Mouse (Mus musculus): ENCODE results near the gene Cyp4a31.
"Not testable (repeated sequence)": the region's sequence is repeated elsewhere in the genome, so short reads cannot be mapped to it uniquely, and the experiment has no call there.

Cyp4a31 gene

GRCm38 (mm10) chr4:115563401-115563800 lies at the start of gene Cyp4a31:
TSS of gene Cyp4a31 (plus strand) at chr4:115563649.
- DNase-seq (ENCODE audit: low spot score in 2 of 2): no peak

DNA sequence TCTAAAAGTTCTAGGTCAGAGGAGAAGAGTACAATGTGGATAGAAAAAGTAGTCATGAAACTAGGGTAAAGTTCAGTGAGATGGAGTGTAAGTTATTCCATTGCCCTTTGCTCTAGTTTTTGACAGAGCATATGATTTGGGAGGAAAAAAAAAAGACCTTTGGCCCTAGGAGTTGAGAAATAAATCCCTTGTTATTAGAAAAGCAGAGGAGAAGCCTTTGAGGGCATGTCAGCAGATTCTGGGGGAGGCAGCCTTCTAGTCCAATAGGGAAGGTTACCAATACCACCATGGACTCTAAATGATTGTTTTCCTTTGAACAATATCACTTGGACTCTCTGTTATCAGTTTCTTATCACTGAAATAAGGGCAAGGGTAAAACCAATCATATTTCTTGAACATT lies 49.5 kb upstream of the Cyp4a31 start:
- not testable (repeated sequence) for DNase-seq (ENCODE audit: low spot score in 2 of 2)

DNA sequence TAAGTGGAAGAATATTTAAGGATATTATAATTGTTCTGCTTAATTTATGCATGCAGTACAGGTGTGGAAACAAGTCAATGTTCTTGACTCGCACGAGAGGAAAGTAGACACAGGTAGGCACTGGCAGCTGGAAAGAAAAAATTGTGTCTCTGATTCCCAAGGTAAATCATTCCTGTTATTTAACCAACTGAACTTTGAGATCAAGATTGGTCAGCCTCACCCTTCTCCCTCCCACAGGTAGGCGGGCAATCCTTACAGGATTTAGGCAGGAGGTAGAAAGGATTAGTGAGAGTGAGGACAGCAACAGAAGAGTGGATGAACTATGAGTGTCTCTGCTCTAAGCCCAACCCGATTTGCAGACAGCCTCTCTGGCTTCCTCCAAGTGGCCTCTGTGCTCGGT lies 45.4 kb upstream of the Cyp4a31 start, which contains the start of gene Cyp4a10:
TSS of gene Cyp4a10 (plus strand) at position 265 of the 400 bp plus-strand sequence.
- DNase-seq (ENCODE audit: low spot score in 2 of 2): not testable (repeated sequence)

DNA sequence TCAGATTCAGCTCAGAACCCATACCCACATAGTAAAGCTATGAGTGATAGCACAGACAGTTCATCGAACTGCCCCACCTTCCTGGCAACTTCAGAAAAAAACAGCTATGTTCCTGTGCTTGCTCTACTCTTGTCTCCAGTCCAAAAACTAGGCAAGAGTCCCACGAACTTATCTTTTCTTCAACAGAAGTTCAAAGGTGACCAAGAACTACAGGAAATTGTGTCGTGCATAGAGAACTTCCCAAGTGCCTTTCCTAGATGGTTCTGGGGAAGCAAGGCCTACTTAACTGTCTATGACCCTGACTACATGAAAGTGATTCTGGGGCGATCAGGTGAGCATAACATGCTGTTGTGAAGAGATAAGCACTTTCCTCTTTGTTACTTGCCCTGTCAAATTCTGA lies 44.0 kb upstream of the Cyp4a31 start:
- no peak for DNase-seq (ENCODE audit: low spot score in 2 of 2)

GRCm38 (mm10) chr4:115521766-115522165 lies 41.7 kb upstream of the Cyp4a31 start:
- no peak for DNase-seq (ENCODE audit: low spot score in 2 of 2)

DNA sequence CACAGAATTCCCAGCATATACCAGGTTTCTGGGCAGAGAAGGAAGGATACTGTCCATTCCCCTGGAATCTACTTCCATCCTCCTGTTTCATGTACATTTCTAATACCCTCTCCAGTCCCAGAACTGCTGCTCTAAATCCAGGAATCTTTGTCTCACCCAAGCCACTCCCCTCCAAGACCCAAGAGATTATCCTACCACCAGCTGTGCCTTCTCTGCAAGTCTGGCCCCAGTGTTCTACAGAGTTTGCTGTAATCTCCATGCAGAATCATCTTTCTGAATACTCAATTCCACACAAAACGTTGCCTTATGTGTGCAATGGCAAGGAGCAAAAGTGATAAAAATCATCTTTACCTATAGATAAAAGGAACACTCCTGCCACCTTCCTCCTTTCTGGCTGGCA lies 18.3 kb upstream of the Cyp4a31 start:
- no peak for DNase-seq (ENCODE audit: low spot score in 2 of 2)

DNA sequence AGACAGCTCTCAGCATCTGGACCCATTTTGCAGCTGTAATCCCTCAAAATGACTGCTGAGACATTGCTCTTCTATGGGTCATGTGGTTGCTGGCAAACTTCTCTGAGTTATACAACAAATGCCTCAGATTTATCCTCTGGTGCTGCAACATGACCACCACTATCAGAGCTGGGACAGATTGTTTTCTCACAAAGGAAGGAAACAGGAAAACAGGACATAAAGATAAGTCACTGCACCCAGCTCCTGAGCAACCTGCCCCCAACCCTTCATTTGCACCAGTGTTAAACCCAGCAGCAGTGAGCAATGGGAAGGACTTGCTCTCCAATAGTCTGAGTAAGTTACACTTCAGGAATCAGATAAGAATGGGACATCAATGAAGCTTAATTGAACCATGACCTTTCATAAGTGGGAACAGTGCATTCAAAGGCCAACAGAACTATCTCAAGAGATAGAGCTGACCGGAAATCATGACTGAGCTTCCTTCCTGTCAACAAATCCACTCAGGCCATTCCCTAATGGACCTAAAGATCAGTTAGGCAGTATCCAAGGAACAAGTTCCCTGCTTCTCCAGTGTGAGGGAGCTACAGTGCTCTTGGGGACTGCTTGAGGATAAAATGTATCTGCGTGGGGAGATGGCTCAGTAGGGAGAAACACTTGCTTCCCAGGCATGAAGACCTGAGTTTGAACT lies 17.2 kb upstream of the Cyp4a31 start:
- DNase-seq (ENCODE audit: low spot score in 2 of 2): no peak

- no peak for DNase-seq (ENCODE audit: low spot score in 2 of 2)
These were observed 10.7 kb upstream of the Cyp4a31 start for GRCm38 (mm10) chr4:115552726-115553125.

GRCm38 (mm10) chr4:115555513-115555912 lies 7.9 kb upstream of the Cyp4a31 start:
- no peak for DNase-seq (ENCODE audit: low spot score in 2 of 2)

GRCm38 (mm10) chr4:115557861-115558561 lies 5.4 kb upstream of the Cyp4a31 start:
- no peak for DNase-seq (ENCODE audit: low spot score in 2 of 2)

- DNase-seq (ENCODE audit: low spot score in 2 of 2): not testable (repeated sequence)
These were observed 2.2 kb upstream of the Cyp4a31 start for GRCm38 (mm10) chr4:115561236-115561635.

DNA sequence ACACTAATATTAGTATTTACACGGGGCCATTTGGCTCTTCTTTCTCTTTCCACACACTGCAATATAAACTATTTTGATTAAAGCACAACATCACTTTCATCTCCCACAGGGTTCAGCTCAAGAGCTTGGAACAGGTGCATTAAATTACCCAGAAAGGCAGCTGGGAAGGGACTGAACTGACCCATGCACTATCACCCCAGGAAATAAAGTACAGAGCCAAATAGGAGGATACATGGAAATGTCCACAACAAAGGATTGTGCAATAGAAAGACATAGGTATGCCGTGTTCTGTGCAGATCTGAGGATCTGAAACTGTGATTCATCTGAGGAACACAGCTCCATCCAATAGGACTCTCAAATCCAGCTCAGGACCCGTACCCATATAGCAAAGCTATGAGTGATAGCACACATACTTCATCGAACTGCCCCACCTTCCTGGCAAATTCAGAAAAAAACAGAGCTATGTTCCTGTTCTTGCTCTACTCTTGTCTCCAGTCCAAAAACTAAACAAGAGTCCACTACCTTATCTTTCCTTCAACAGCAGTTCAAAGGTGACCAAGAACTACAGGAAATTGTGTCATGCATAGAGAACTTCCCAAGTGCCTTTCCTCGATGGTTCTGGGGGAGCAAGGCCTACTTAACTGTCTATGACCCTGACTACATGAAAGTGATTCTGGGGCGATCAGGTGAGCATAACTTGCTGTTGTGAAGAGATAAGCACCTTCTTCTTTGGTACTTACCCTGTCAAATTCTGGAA lies 1.2 kb downstream of the Cyp4a31 start:
- not testable (repeated sequence) for DNase-seq (ENCODE audit: low spot score in 2 of 2)

DNA sequence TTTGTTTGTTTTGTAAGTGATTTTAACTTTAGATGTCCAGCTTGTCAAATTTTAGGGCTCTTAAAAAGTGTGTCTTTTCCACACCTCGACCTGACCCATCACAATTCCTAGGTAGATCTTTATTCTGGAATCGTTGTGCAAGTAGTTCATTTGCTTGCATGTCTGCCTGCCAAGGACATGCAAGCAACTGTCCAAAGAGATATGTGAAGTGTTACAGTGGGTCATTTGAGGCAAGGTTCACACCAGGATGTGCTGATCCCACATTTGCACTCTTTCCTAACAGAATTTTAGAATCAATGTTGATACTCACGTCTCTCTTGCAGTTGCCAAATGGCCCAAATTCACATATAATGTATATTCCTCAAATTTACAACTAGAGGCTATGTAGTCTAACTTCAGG lies 11.8 kb downstream of the Cyp4a31 start:
- no peak for DNase-seq (ENCODE audit: low spot score in 2 of 2)

GRCm38 (mm10) chr4:115575776-115576175 lies 12.3 kb downstream of the Cyp4a31 start:
- no peak for DNase-seq (ENCODE audit: low spot score in 2 of 2)

GRCm38 (mm10) chr4:115583036-115583435 lies 19.6 kb downstream of the Cyp4a31 start:
- no peak for DNase-seq (ENCODE audit: low spot score in 2 of 2)

- DNase-seq (ENCODE audit: low spot score in 2 of 2): no peak
These were observed 32.9 kb downstream of the Cyp4a31 start for GRCm38 (mm10) chr4:115596357-115596756.

- DNase-seq (ENCODE audit: low spot score in 2 of 2): no peak
These were observed 33.4 kb downstream of the Cyp4a31 start for GRCm38 (mm10) chr4:115596824-115597336.

GRCm38 (mm10) chr4:115600611-115601010 lies 37.2 kb downstream of the Cyp4a31 start, which contains the start of gene Cyp4a32:
TSS of gene Cyp4a32 (plus strand) at chr4:115600969.
- DNase-seq (ENCODE audit: low spot score in 2 of 2): not testable (repeated sequence)

DNA sequence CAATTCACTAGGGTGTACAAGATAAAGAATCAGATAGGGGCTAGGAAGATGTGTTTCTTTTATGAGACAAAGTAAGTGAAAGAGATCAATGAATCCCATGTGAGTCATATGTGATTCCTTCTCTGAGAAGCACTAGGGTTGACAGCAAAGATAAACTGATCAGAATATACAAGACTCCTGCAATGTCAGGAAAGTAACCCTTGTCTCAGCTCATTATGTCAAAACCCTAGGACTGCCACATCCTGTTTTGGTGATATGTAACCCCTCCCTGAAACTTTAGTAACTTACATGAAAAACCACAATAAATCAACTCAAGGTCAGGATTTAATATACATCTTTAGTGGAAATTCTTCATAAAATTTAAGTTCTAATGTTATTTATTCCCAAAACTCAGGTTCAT lies 50.6 kb downstream of the Cyp4a31 start:
- DNase-seq (ENCODE audit: low spot score in 2 of 2): no peak

- DNase-seq (ENCODE audit: low spot score in 2 of 2): not testable (repeated sequence)
These were observed 62.1 kb downstream of the Cyp4a31 start for GRCm38 (mm10) chr4:115625560-115625959.
